Mouse (Mus musculus): ENCODE measurements at regions not wholly inside any gene's neighbourhood (a gene's known extent, or its start where the extent isn't known, plus 50 kb on each side); places are given as distances from the start of the nearest gene placed in this dataset.

DNA sequence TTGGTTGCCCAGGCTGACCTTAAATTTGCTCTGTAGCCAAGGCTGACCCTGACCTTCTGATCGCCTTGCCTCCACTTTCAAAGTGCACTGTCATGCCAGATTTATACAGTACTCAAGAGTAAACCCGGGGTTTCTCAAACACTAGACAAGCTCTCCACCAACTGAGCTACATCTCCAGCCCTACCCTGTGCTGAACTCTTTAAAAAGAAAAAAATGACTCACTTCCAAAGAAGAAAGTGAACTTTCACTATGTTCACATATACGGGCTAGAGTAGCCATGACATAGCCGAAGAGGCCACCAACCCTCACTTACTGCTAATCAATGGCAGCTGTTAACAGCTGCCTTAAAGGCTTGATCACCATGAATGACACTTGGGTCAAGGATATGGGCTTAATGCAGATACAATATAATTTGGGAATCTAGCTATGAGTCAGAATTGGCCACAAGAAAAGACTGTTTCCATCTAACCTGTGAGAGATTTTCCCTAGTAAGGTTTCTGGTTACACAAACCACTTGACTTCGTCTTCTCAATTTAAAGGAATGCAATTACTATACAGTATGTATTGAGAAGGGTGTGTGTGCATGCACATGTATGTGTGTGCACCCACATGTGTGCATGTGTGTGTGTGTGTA, 157.4 kb upstream of the Tgfbr2 start:
- DNase-seq (ENCODE audit: low spot score in 2 of 2): no peak

DNA sequence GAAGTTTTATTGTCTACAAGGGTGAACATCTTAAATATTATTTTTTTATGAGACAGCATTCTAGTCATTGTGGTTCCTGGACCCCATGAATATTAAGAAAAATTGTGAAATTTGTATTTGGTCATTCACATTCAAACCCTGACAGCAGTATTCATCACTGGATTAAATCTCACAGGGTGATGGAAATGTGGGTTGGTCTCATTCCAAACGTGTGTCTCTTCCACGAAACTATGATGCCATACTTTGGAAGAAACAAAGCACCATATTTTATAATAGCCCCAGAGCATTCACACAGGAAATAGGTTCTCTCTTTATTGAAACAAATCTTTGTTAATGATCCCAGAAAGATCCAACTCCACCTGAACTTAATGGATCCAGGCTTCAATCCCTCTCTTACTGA, 156.2 kb upstream of the Tgfbr2 start:
- no peak for DNase-seq (ENCODE audit: low spot score in 2 of 2)

DNA sequence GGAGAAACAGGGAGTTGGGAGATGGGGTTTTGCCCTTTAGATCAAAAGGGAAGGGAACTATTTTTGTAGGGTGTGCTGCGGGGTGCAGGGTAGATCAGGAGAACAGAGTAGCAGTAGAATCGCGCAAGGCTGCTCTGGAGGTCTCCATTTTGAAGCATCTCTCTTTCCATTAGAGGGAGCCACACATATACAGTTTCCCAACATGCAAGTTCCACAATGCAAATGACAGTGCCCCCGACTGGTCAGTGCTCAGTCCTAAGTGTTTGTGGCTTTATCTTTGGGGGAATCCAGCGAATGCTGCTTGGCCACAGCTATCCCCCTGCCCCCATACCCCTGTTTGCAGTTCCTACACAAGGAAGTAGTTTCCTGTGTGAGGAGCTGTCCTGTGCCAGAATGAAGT, 155.6 kb upstream of the Tgfbr2 start:
- DNase-seq (ENCODE audit: low spot score in 2 of 2): no peak

DNA sequence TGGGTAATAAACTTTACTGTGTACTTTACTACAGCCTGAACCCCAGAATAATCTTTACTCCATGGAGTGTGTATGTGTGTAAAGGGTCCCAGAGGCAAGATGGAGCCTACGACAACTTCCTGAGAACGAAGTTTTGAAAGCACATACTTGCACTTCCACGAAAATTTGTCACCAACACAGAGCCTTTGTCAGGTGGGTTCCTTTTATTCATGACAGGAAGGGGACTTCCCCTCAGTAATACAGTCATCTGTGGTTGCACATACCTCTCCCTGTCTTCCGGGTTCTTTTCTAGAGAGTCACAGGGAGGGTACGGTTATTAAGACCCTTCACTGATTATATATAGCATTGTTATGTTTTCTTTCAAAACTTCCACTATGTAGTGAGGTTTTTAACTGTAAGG, 154.0 kb upstream of the Tgfbr2 start:
- DNase-seq (ENCODE audit: low spot score in 2 of 2): no peak

DNA sequence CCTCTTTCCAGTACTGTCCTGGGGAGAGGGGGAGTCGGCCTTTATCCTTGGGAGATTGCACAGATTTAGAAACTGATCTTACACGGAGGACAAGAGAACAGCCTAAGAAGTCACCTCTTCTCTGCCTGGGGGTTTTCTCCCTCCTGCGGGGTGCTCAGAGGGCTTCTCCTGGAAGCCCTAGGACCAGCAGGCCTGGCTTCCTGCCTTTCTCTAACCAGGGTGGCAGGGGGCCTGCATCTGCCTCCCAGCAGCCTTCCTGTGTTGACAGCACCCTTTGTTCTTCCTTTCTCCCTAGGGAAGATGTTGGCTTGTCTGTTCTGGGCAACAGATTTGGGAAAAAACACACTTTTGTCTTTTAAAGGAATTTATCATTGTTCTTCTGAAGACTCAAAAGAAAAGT, 153.0 kb upstream of the Tgfbr2 start:
- no peak for DNase-seq (ENCODE audit: low spot score in 2 of 2)

DNA sequence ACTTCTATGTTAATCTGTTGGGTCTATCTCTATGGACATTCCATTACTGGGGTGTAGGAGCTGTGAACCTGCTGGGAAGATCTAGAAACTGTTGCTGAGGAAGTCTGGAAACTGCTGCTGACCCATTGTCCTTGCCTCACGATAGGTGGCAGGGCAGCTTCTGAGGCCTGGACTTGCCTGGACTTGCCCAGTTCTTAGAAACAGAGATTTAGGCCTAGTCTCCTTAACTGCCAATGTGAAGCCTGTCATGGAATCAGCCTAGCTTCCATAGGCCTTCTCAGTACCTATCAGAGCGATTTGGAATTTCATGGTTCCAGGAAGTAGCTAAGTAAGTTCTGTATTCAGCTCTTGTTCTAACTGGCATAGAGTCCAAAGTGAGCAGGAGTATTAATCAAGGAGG, 151.9 kb upstream of the Tgfbr2 start:
- DNase-seq (ENCODE audit: low spot score in 2 of 2): no peak

DNA sequence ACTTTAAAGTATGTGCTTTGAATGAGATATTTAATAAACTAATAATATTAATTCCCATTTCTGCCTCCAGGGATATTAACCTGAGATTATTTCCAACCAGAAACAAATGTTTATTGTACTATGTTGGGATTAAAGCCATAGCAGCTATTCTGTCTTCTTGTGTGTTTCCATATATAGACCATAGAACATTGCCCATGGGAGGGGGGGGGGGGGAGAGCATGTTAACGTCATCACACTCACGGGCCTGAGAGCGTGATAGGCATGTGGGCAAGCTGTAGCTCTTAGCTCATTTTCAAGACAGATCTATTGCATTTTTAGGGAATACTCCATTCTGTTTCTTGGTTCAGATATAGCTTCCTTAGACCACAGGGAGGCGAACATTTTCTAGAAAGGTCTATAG, 149.8 kb upstream of the Tgfbr2 start:
- DNase-seq (ENCODE audit: low spot score in 2 of 2): no peak

DNA sequence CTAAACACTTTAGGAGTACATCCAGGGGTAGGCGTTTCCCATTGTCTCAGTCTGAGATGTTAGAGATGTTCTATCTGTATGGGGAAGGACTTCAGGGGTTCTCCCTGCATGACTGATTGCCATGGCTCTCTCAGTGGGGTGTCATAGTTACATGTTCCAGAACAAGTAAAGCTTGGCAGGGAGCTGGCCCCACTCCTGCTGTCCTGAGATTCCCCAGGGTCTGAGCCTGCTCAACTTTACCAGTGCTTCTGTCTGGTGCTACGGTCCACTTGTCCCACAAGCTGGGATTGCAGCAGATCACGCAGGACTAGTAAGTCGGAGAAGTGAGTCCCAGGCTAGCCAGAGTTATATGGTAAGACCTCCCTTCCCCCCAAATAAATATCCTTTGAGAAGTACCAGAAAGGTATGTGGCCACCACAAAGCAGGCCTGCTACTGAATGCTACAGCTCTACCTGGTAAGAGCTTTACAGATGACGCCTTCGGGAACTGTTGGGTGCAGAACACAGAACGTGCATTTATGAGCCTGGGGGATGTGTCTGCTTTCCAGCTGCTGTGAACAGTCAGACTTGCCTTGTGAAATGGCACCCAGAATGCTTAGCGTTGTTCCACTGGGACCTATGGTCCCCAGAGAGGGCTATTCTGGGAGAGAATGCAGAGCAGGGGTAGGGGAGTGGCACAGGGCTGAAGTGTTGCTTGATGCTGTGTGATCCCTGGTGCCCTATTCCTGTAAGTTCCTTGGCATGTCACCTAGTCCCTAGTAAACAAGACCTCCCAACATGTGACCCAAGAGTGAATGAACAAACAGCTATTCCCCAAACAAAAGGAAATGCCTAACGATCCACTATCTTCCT, 148.9 kb upstream of the Tgfbr2 start:
- no peak for DNase-seq (ENCODE audit: low spot score in 2 of 2)

DNA sequence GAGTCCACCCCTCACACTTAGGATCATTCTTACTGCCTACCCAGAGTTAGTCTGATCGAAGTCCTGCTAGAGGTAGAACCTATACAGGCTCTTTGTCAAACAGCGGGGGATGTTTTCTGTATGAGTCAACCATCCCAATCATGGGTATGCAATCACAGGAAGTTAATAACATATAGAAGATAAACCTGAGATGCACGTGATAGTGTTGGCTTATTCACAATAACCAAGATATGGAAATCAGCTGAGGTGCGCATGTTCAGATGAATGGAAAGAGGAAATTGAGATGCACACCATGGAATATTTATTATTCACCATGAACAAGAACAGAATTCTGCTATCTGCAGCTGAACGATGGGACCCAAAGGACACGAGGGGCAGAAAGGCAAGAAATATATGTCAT, 146.7 kb upstream of the Tgfbr2 start:
- DNase-seq (ENCODE audit: low spot score in 2 of 2): no peak

DNA sequence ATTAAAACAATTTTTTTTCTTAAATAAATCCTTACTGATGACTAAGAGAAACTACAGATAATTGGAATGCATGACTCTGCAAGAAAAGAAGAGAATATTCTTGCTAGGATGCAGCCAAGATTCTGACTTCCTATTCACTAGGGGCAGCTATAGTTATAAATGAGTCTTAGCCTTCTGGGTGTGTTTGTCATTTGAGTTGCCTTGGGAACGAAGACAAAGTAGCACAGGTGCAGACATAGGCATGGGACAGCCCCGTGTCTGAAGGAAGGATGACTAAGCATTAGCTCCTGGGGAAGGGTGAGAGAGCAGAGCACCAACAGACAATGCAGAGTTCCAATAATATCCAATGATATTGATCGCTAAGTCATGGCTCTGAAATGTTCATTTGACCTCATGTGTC, 144.3 kb upstream of the Tgfbr2 start:
- no peak for DNase-seq (ENCODE audit: low spot score in 2 of 2)

DNA sequence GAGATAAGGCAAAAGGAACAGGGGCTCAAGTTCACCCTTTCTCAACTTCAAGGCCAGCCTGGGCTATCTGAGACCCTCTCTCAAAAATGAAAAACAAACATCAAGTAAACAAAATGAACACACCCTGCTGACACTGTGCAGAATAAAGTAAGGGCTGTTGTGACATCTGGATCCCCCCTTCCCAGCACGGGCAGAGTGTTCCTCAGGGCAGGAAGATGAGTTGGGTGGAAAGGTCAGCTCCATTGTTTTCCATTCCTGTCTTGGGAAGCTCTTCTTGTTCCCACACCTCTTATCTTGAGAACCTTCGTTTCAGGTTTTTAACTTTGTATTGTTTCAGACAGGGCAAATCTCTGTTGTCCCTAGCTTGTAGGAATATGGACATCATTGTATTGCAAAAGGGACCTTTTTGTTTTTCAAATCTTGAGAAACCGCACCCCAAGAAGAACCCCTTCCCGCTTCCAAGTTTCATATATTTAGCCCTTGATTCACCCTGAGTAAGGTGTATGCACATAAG, 141.5 kb upstream of the Tgfbr2 start:
- DNase-seq (ENCODE audit: low spot score in 2 of 2): no peak

DNA sequence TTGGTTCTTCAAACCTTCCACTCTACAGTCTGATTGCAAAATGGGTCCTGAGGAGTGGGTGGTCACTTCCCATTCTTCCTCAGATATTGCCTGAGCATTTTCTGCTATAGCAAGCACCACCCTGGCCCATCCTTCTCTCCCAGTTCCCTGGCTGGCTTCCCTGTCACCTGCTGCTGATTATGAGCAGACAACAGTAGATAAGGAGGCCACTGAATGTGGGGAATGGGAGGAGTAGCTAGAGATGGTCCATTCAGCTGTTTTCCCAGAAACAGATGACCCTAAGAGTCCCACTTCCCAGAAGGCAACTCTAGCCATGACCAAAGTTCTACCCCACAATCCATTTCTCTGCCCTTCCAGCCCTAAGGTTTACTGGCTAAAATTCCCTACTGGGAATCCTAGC, 139.6 kb upstream of the Tgfbr2 start:
- DNase-seq (ENCODE audit: low spot score in 2 of 2): no peak

DNA sequence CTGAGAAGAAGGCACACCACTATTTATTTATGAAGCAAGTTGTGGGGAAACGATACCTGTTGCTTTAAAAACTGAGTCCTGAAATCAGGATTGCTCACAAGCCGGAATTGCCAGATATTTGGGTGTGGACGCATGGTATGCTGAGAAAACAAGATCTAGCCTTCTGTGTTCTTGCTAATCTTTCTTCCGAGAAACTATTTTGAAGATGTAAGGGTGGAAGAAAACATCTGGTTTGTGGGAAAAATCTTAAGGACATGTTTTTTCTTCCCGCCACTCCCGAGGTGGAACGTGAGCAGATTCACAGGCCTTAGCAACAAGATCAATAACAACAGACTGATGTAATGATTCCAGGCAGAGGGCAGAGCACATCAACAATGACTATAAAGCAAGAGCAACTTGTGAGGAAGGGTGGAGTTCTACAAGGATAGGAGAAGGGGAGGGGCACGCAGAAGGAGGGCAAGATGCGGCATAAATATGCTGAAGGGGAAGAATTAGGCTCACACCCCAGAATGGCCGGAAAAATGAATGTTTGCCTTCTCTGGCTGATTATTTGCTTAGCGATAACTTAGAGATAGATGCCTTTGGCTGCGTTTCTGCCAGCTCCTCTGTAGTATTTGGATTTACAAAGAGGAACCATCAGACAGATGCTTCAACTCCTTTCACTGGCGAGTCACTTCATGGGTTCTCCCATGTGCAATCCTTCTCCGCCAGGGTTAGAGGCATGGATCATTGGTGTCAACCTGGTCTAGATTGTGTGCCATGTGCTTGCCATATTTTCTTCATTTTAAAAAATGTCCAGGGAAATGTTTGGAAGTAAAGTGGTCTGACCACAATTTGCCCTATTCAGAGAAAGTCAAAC, 139.0 kb upstream of the Tgfbr2 start:
- DNase-seq (ENCODE audit: low spot score in 2 of 2): no peak

DNA sequence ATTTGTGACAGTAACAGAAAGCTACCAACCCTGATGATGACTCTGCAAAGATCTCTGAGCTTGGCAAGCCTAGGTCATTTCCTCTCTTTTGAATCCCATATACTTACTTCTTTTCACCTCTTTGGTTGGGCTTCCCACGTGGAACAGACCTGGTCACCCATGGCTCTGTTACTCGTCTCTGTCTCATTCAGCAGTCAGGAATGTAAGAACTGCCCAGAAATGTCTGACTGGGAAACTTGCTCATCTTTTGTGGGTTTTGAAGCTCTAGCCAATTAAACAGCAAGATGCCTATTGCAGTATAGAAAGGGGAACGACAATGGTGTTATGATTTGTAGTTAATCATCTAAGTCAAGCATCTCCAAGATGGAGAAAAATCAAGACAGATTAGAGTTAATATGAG, 136.2 kb upstream of the Tgfbr2 start:
- no peak for DNase-seq (ENCODE audit: low spot score in 2 of 2)

DNA sequence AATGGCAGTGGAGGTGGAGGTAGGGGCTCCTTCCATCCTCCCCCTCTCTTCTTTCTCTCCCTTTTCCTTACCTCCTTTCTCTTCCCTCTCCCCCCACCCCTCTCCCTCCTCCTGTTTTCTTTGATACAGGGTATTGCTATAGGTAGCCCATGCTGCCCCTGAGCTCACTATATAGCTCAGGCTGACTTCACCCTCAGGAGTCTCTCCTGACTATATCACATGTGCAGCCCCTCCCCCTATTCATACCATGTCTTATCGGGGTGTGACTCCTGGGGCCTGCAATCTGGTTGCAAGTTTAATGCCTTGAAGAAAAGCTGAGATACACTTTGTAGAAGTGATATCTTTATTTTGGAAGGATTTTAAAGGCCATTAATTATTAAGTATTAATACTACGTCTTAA, 126.4 kb upstream of the Tgfbr2 start:
- no peak for DNase-seq (ENCODE audit: low spot score in 2 of 2)

DNA sequence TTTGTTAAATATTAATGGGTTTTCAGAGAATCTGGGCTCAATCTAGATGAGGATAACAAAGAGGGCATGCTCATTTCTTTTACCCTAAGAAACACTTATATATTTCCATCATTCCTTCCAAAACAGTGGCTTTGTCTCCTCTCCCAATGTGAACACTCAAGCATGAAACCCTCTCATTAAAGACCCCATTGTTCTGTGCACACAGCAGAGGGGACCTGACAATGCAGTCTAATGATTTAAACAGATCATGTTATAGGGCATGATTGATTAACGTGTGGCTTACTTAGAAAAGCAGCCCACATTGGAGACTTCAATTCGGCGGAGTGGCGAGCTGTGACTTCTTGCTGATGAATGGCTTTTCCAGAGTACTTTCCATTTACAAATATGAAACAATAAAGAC, 123.6 kb upstream of the Tgfbr2 start:
- no peak for DNase-seq (ENCODE audit: low spot score in 2 of 2)

DNA sequence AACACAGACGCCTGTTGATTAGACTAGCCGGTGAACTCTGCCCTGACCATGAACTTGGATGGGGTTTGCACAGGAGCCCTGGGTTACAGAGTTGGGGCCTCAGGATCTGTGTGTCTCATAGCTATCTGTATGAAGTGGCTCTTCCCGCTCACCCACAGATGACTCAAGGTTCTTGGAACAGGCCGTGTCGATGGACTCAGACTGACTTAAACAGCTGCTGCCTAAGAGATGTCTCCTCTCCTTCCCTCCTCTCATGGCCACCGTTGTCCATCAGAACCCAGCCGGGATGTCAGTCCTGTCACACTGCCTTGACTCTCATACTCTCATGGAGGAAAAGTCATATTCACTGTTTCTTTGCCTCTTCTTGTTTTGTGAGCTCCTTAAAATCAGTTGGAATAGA, 121.2 kb upstream of the Tgfbr2 start:
- DNase-seq (ENCODE audit: low spot score in 2 of 2): no peak

DNA sequence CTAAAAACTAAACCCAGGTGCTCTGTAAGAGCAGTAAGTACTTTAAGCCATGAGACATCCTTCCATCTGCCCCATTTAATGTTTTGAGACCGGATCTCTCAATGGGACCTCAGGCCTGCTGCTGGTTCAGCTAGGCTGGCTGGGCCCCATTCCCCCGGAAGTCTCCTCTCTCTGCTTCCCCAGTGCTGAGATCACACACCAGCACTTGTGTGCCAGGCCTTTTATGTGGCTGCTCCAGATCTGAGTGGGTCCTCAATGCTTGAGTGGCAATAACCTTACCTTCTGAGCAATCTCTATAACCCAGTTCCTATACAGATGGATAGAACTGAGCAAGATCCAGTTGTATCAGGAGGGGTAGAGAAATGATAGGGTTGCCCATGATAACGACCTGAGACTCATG, 118.9 kb upstream of the Tgfbr2 start:
- no peak for DNase-seq (ENCODE audit: low spot score in 2 of 2)

DNA sequence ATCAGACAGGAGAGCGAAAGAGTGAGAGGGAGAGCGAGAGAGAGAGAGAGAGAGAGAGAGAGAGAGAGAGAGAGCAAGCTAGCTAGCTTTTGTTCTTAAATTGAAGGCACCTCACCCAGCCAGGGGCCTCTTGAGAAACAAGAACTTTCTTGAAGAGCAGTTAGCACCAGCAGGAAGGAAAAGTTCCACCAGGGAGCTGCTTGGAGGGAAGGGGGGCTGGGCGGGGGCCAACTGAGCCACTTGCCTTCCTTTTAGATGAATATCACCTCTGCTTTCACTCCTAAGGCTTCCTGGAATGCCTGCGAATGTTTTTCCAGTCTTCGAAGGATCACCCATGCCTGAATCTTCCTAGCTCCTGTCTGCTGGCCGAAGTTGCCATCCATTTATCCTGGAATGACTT, 118.0 kb upstream of the Tgfbr2 start:
- DNase-seq (ENCODE audit: low spot score in 2 of 2): no peak

DNA sequence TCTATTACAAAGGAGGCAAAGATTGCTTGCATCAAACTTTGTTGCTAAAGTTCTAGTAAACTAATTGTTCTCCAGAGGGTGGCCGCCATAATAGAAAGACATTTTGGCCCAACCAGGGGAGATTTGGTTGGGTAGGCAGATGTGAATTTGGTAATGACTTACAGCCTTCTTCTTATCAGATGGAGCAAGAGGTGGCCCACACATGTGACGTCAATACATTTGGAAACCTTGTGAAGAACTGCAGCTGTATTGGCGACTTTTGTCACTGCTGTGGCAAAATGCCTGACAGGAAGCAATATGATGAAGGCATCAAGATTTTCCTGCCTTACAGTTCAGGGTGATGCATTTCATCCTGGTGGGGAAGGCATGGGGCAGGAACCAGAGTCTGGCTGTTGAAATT, 116.5 kb upstream of the Tgfbr2 start:
- no peak for DNase-seq (ENCODE audit: low spot score in 2 of 2)

DNA sequence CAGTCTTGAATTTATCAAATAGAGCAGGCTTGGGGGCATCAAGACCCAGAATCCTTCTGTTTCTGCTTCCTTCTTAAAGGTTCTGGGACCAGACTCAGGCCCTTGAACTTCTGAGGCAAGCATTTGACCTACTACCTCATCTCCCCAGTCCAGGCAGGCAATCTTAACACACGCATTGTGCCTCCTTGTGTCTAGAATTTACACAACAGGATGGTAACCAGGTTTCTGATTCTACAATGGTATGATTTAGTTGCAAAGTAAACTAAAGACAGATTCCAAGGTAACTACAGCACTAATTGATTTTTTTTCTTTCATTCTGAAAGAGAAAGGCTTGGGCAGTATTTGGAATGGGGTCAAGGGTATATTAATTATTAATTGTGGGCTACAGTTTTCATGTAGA, 115.7 kb upstream of the Tgfbr2 start:
- no peak for DNase-seq (ENCODE audit: low spot score in 2 of 2)

DNA sequence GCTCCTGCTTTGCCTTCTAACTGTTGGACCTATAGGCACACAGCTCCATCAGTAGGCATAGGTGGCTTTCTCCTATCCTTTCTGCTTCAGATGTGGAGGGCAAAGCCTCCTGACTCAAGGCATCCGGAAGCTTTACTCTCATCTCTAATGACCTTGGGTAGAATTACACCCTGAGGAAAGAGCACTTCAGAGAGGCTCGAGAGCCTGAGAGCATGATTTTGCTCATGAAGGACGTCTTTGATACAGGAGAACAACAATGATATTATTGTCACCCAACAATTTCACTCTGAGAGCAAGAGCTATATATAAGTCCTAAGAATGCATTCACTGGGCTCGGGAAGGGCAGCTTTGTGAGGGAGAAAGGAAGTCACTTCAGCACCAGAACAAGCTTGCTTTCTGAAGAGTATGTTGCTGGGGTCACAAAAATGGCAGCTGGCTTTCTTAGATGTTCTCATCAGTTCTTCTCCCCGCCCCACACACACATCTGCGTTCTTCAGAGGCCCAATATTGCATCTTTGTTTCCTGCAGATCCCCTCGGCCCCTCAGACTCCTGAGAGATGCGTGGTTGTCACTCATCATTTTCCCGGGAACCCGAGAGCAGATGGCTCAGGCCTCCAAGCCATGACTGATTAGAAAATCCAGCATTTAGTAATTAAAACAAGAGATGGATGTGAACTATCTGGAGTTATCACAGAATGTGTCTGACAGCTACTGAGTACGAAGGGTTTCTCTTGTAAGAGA, 110.7 kb upstream of the Tgfbr2 start:
- no peak for DNase-seq (ENCODE audit: low spot score in 2 of 2)
